Comparison of ENCODE assay signal across 20 mouse cellular contexts in the genomic region with DNA sequence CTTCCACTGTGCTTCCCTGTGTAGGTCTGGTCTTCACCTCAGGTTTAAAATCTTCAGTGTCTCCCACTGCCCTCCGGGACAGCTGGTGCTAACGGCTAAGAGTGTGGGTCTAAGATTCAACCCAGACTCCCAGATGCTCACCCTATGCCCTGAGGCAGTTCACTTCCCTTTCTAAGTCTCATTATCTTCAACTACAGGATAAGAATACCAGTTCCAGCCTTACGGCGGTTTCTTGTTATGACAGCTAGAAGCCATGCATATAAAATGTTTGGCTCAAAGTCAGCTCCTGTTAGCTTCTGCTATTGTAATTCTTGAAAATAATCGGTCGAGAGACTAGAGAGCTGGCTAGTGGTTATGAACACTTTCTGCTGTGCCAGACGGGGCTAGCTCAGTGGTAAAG. TPM values are rescaled to one million over a fixed set of nuclear protein-coding genes. Genes with fewer than 3 reads are reported as not detected.
DNase-seq lines count a peak whose midpoint lies in the region; ATAC-seq lines count a peak whose summit lies in the region.
"Had no signal": no experiment of that assay in that cellular context is flagged by ENCODE, and none has a peak within 500 bp of the region (broad histone marks: within the 10 kb centered on the region; RNA-seq: fewer than 3 reads in every experiment).

No protein-coding gene starts in this region.

- no peak for DNase-seq in frontal cortex, postnatal 36 days (ENCODE audit: low spot score in 2 of 2)
- peak; percentile 41 for DNase-seq in midbrain, embryonic 14.5 days
- no peak for DNase-seq in midbrain, embryonic 10.5 days (ENCODE audit: low spot score)
- no peak for DNase-seq in cerebellum, postnatal 36 days
- DNase-seq in left cerebral cortex, adult 9 months (ENCODE audit: low spot score in 2 of 2): no peak
- DNase-seq: B cell, adult 2 months; cerebellum, adult 11 months; embryo, embryonic 11 days; kidney, adult 18-20 months; thymus, postnatal 36 days had no signal

- peaks cover 2% of the 10 kb centered on the region; the same call in 1 of the 2 replicates for H3K4me1 ChIP-seq in midbrain, embryonic 14.5 days (ENCODE audit: control insufficient read depth, insufficient read depth, low read length)
- peaks cover 14% of the 10 kb centered on the region for H3K4me1 ChIP-seq in midbrain, embryonic 10.5 days
- H3K4me1 ChIP-seq in forebrain, embryonic 16.5 days (replicated peaks; ENCODE audit: control insufficient read depth, insufficient read depth, low read length): 0 out of 2 replicates have a peak, but pooled peaks cover 2% of the 10 kb centered on the region
- 0 out of 2 replicates have a peak, but pooled peaks cover 6% of the 10 kb centered on the region for H3K4me1 ChIP-seq in stomach, embryonic 16.5 days (ENCODE audit: control insufficient read depth, insufficient read depth, low read length)
- H3K4me1 ChIP-seq: lung, embryonic 15.5 days had no signal

- ATAC-seq in frontal cortex, adult (ENCODE audit: low TSS enrichment): peak; percentile 55
- ATAC-seq in midbrain, embryonic 14.5 days (ENCODE audit: low FRiP score, low TSS enrichment): no peak
- peak; percentile 26; the same call in 1 of the 2 replicates for ATAC-seq in forebrain, embryonic 16.5 days
- no peak for ATAC-seq in stomach, embryonic 16.5 days (ENCODE audit: insufficient read depth, low FRiP score)
- ATAC-seq: midbrain, embryonic 16.5 days had no signal

- H3K4me2 ChIP-seq in midbrain, embryonic 14.5 days (ENCODE audit: low read length): no peak overlapping the region
- no peak overlapping the region for H3K4me2 ChIP-seq in forebrain, embryonic 16.5 days (ENCODE audit: low read length)
- H3K4me2 ChIP-seq in stomach, embryonic 16.5 days (ENCODE audit: low read depth, low read length): no peak overlapping the region
- H3K4me2 ChIP-seq: lung, embryonic 15.5 days had no signal

- 66% methylated on average over 7 of the region's 7 CpGs for WGBS in midbrain, embryonic 14.5 days
- 95% methylated on average over 7 of the region's 7 CpGs for WGBS in midbrain, embryonic 10.5 days
- 55% methylated on average over 7 of the region's 7 CpGs for WGBS in forebrain, embryonic 16.5 days
- WGBS in stomach, embryonic 16.5 days: 60% methylated on average over 7 of the region's 7 CpGs

- peaks cover 8% of the 10 kb centered on the region; the same call in 1 of the 2 replicates for H3K36me3 ChIP-seq in midbrain, embryonic 14.5 days (ENCODE audit: control insufficient read depth, insufficient read depth, low read length)
- peaks cover 21% of the 10 kb centered on the region for H3K36me3 ChIP-seq in midbrain, embryonic 10.5 days
- peaks cover 5% of the 10 kb centered on the region; the same call in 1 of the 2 replicates for H3K36me3 ChIP-seq in forebrain, embryonic 16.5 days (ENCODE audit: control insufficient read depth, insufficient read depth)
- H3K36me3 ChIP-seq in stomach, embryonic 16.5 days (ENCODE audit: control insufficient read depth, insufficient read depth, low read length): 0 out of 2 replicates have a peak, but pooled peaks cover 4% of the 10 kb centered on the region

- no peak overlapping the region for H3K9ac ChIP-seq in midbrain, embryonic 14.5 days (replicated peaks; ENCODE audit: low read length)
- no peak overlapping the region for H3K9ac ChIP-seq in forebrain, embryonic 16.5 days (replicated peaks; ENCODE audit: low read depth, low read length)
- H3K9ac ChIP-seq in stomach, embryonic 16.5 days (ENCODE audit: low read length): no peak overlapping the region
- H3K9ac ChIP-seq: liver, embryonic 14.5 days; lung, embryonic 15.5 days had no signal

- no peaks in the 10 kb centered on the region for H3K27me3 ChIP-seq in midbrain, embryonic 14.5 days (ENCODE audit: control insufficient read depth, insufficient read depth, low read length)
- H3K27me3 ChIP-seq in midbrain, embryonic 10.5 days (ENCODE audit: low read depth, poor library complexity, severe bottlenecking): no peaks in the 10 kb centered on the region
- H3K27me3 ChIP-seq in forebrain, embryonic 16.5 days (replicated peaks; ENCODE audit: control insufficient read depth, insufficient read depth, low read length): no peaks in the 10 kb centered on the region
- no peaks in the 10 kb centered on the region for H3K27me3 ChIP-seq in stomach, embryonic 16.5 days (ENCODE audit: control insufficient read depth, insufficient read depth, low read length)
- H3K27me3 ChIP-seq: lung, embryonic 15.5 days had no signal

- H3K9me3 ChIP-seq in midbrain, embryonic 14.5 days (ENCODE audit: control insufficient read depth, low read length): no peaks in the 10 kb centered on the region
- H3K9me3 ChIP-seq in midbrain, embryonic 10.5 days (replicated peaks): peaks cover 4% of the 10 kb centered on the region; the same call in 1 of the 2 replicates
- H3K9me3 ChIP-seq in forebrain, embryonic 16.5 days (ENCODE audit: control insufficient read depth, low read length): no peaks in the 10 kb centered on the region
- H3K9me3 ChIP-seq in stomach, embryonic 16.5 days (replicated peaks; ENCODE audit: control insufficient read depth, low read length): peaks cover 4% of the 10 kb centered on the region; the same call in 1 of the 2 replicates
- H3K9me3 ChIP-seq: heart, embryonic 10.5 days; lung, embryonic 15.5 days had no signal

- no peak overlapping the region for H3K4me3 ChIP-seq in midbrain, embryonic 14.5 days (replicated peaks; ENCODE audit: low read depth, low read length)
- H3K4me3 ChIP-seq in midbrain, embryonic 10.5 days: no peak overlapping the region
- H3K4me3 ChIP-seq in forebrain, embryonic 16.5 days (replicated peaks; ENCODE audit: low read length): no peak overlapping the region
- H3K4me3 ChIP-seq in stomach, embryonic 16.5 days (replicated peaks; ENCODE audit: low read length): no peak overlapping the region
- H3K4me3 ChIP-seq: heart, embryonic 10.5 days; hindbrain, embryonic 10.5 days; left cerebral cortex, adult 2 months; lung, embryonic 15.5 days had no signal

- H3K27ac ChIP-seq in midbrain, embryonic 14.5 days (replicated peaks; ENCODE audit: low read depth, low read length): no peak overlapping the region
- no peak overlapping the region for H3K27ac ChIP-seq in midbrain, embryonic 10.5 days (replicated peaks)
- H3K27ac ChIP-seq in forebrain, embryonic 16.5 days (ENCODE audit: low read length): peak overlapping the region; percentile 17; the same call in 1 of the 2 replicates
- peak overlapping the region; percentile 76 for H3K27ac ChIP-seq in stomach, embryonic 16.5 days (ENCODE audit: low read length)
- H3K27ac ChIP-seq: heart, embryonic 10.5 days; hindbrain, embryonic 10.5 days; left cerebral cortex, adult 2 months; liver, embryonic 14.5 days; lung, embryonic 15.5 days; macrophage had no signal

RNA-seq across cellular contexts. Expression of gene Artn, which starts 17.9 kb away (rescaled TPM):
- 0.50 and 0.66 TPM in 2 replicates for polyA plus RNA-seq in midbrain, embryonic 14.5 days (2014; fragmentation: Nextera tagmentation; extraction: Ambion mirVana)
- polyA plus RNA-seq in midbrain, embryonic 10.5 days (2016; fragmentation: Nextera tagmentation; extraction: Ambion mirVana): 0.51 and 0.81 TPM in 2 replicates
- polyA plus RNA-seq in forebrain, embryonic 16.5 days (2015; fragmentation: Nextera tagmentation; extraction: Ambion mirVana): 0.11 and 0.48 TPM in 2 replicates
- 5.3 and 7.8 TPM in 2 replicates for polyA plus RNA-seq in stomach, embryonic 16.5 days (2015; fragmentation: Nextera tagmentation; extraction: Ambion mirVana)
- polyA plus RNA-seq: macrophage had no signal

RNA-seq across cellular contexts. Expression of gene Ipo13, which starts 32.7 kb away (rescaled TPM):
- polyA plus RNA-seq in midbrain, embryonic 14.5 days (2014; fragmentation: Nextera tagmentation; extraction: Ambion mirVana): 56.0 and 62.7 TPM in 2 replicates
- polyA plus RNA-seq in midbrain, embryonic 10.5 days (2016; fragmentation: Nextera tagmentation; extraction: Ambion mirVana): 66.5 and 80.5 TPM in 2 replicates
- polyA plus RNA-seq in forebrain, embryonic 16.5 days (2015; fragmentation: Nextera tagmentation; extraction: Ambion mirVana): 74.3 and 79.9 TPM in 2 replicates
- 42.4 and 43.8 TPM in 2 replicates for polyA plus RNA-seq in stomach, embryonic 16.5 days (2015; fragmentation: Nextera tagmentation; extraction: Ambion mirVana)

RNA-seq across cellular contexts. Expression of gene Dph2, which starts 55.7 kb away (rescaled TPM):
- 20.6 and 26.1 TPM in 2 replicates for polyA plus RNA-seq in midbrain, embryonic 14.5 days (2014; fragmentation: Nextera tagmentation; extraction: Ambion mirVana)
- 27.9 and 30.9 TPM in 2 replicates for polyA plus RNA-seq in midbrain, embryonic 10.5 days (2016; fragmentation: Nextera tagmentation; extraction: Ambion mirVana)
- 29.8 and 30.1 TPM in 2 replicates for polyA plus RNA-seq in forebrain, embryonic 16.5 days (2015; fragmentation: Nextera tagmentation; extraction: Ambion mirVana)
- polyA plus RNA-seq in stomach, embryonic 16.5 days (2015; fragmentation: Nextera tagmentation; extraction: Ambion mirVana): 16.5 and 19.4 TPM in 2 replicates

Comparison
In these comparisons a context has a peak if more than half of its experiments do, and no peak if none do; other contexts are left out.
1. ATAC-seq: peak in frontal cortex, adult (single experiment) and forebrain, embryonic 16.5 days (single experiment); none in midbrain, embryonic 14.5 days (single experiment) and stomach, embryonic 16.5 days (single experiment).
2. H3K27ac ChIP-seq: peak in forebrain, embryonic 16.5 days (single experiment) and stomach, embryonic 16.5 days (single experiment); none in midbrain, embryonic 14.5 days (single experiment) and midbrain, embryonic 10.5 days (single experiment).